Mouse (Mus musculus) liver, adult (tissue): ENCODE data around the gene Psme4.

Experiments
- GATA4 ChIP-seq: IDR thresholded peaks from 2 replicates; pipeline ENCODE4 v1.6.1; 2014; ENCODE audit warnings: mild to moderate bottlenecking, low read length; ENCODE audit not compliant: insufficient replicate concordance

The Psme4 gene

DNA sequence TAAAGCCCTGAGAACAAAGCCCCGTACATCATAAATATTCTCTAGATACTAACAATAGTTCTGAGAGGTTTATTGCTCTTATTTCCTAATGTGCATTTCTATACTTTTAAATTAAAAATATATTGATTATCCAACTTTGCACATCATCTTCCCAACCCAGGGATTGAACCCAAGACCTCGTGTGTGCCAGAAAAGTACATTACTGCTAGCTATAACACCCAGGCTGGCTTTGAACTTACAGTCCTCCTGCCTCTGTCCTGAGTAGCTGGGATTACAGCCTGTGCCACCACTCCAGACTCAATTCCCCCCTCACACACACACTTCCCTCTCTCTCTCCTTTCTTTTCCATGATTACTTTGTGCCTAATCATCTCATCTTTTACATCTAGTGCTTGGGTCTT lies 116.6 kb downstream of the Psme4 start:
- no peak for TF ChIP-seq GATA4

- no peak for TF ChIP-seq GATA4
These were observed 124.7 kb downstream of the Psme4 start for GRCm38 (mm10) chr11:30896201-30896600.

- no peak for TF ChIP-seq GATA4
These were observed 127.8 kb downstream of the Psme4 start for GRCm38 (mm10) chr11:30899312-30899711.

DNA sequence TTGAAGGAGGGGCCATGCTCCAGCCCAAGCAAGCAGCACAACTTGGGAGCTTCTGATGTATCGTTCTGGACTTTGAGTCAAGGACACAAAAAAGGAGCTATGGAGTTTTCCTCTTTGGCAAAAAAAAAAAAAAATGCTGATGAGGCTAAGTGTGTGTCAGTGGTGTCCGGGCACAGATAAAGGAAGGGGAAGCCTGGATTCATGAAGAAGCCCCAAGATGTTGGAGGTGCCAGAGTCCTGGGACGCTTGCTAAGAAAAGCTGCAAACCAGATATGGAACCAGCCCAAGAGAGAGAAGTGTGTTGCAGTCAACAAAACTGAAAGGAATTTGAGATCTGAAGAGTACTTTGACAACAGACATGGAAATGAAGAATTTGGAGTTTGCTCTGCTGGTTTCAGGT lies 140.8 kb downstream of the Psme4 start:
- TF ChIP-seq GATA4, result no peak

GRCm38 (mm10) chr11:30920641-30921040 lies 149.1 kb downstream of the Psme4 start:
- no peak for TF ChIP-seq GATA4

- TF ChIP-seq GATA4, result no peak
These were observed 151.8 kb downstream of the Psme4 start for GRCm38 (mm10) chr11:30923283-30923682.

DNA sequence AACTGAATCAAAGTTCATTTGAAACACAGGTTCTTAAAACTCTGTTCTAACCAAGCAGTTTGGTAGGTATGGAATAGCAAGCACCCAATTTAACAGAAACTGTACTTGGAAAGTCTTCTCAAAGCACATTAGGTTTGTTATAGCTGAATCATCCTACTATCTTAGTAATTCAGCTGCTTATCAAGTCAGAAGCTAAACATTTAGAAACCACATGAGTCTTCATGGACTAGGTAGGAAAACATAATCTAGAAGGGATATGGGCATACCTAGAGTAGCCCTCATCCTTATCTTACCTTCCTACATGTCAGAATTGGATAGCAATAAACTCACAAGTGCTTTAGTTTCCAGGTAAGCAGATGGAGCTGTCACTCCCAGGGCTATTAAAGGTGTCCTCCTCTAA lies 156.6 kb downstream of the Psme4 start:
- no peak for TF ChIP-seq GATA4

- TF ChIP-seq GATA4, result no peak
These were observed 157.0 kb downstream of the Psme4 start for GRCm38 (mm10) chr11:30928498-30928897.
